Mouse (Mus musculus) forebrain, embryonic 10.5 days (tissue): ENCODE results near the gene Arl5b. TPM values are rescaled to one million over a fixed set of nuclear protein-coding genes. Genes with fewer than 3 reads are reported as not detected.

Source experiments
- DNase-seq: peaks from one replicate; pipeline ENCODE4 v3.0.0-alpha.2; 2017; ENCODE audit warnings: low spot score; ENCODE audit errors: extremely low spot score
- H3K27ac ChIP-seq: fragments of 300-500 bp; sonication (generic); 2 replicates; pipeline ENCODE4 v1.5.1; 2016; ENCODE audit warnings: mild to moderate bottlenecking
- H3K27me3 ChIP-seq: fragments of 300-500 bp; sonication (generic); 2 replicates; pipeline ENCODE4 v1.6.1; 2016; ENCODE audit warnings: mild to moderate bottlenecking; ENCODE audit not compliant: poor library complexity, severe bottlenecking
- H3K36me3 ChIP-seq: fragments of 300-500 bp; sonication (generic); replicated peaks from 2 replicates; pipeline ENCODE4 v1.6.1; 2016; ENCODE audit warnings: mild to moderate bottlenecking, moderate library complexity
- H3K4me1 ChIP-seq: fragments of 300-500 bp; sonication (generic); 2 replicates; pipeline ENCODE4 v1.6.1; 2016
- H3K4me3 ChIP-seq: fragments of 300-500 bp; sonication (generic); 2 replicates; pipeline ENCODE4 v1.5.1; 2016; ENCODE audit warnings: mild to moderate bottlenecking, moderate library complexity
- H3K9me3 ChIP-seq: fragments of 300-500 bp; sonication (generic); 2 replicates; pipeline ENCODE4 v1.6.1; 2016; ENCODE audit warnings: mild to moderate bottlenecking, moderate library complexity
- WGBS: fragments of 180-500 bp; shearing (Covaris S2); methylation state at CpG from one replicate; pipeline ENCODE4 v1.1.7; 2016; 5-methylcytosine and 5-hydroxymethylcytosine counted together
- polyA plus RNA-seq: library from polyadenylated mRNA; unstranded; fragments of >200 nt; fragmentation: Nextera tagmentation; extraction: Ambion mirVana; gene quantifications from 2 replicates; pipeline ENCODE4 v1.2.1, GENCODE M21; 2016

The Arl5b gene
- 48.0 and 51.9 TPM in 2 replicates for polyA plus RNA-seq

GRCm38 (mm10) chr2:15049117-15049873 lies at the start of gene Arl5b:
Gene Arl5b (plus strand): TSS chr2:15049395.
- DNase-seq, result peak; percentile 87
- Histone ChIP-seq H3K27ac (peak within 1 kb of the TSS; percentile 79), H3K36me3 (peaks cover 20% of the 10 kb centered on the region), H3K4me3 (peak within 1 kb of the TSS; percentile 63), H3K9me3 (no peaks in the 10 kb centered on the region), H3K4me1 (peaks cover 16% of the 10 kb centered on the region), H3K27me3 (no peaks in the 10 kb centered on the region)
- 9% methylated on average over 20 of the region's 20 CpGs for WGBS

- 90% methylated on average over 3 of the region's 3 CpGs for WGBS
- no peak for DNase-seq
Measured at GRCm38 (mm10) chr2:15007531-15007930, 41.7 kb upstream of the Arl5b start.

GRCm38 (mm10) chr2:15008072-15008471 lies 41.1 kb upstream of the Arl5b start:
- H3K4me3 ChIP-seq, result no peak overlapping the region
- H3K9me3 ChIP-seq, result peaks cover 6% of the 10 kb centered on the region; the same call in 1 of the 2 replicates
- H3K4me1 ChIP-seq, result no peaks in the 10 kb centered on the region
- 95% methylated on average over 1 of the region's 1 CpGs for WGBS
- no peak overlapping the region for H3K27ac ChIP-seq
- DNase-seq, result no peak
- H3K36me3 ChIP-seq, result peaks cover 34% of the 10 kb centered on the region
- no peaks in the 10 kb centered on the region for H3K27me3 ChIP-seq

More at GRCm38 (mm10) chr2:15007531-15007930, 41.7 kb upstream of the Arl5b start:
- H3K4me1 ChIP-seq, result no peaks in the 10 kb centered on the region
- peaks cover 34% of the 10 kb centered on the region for H3K36me3 ChIP-seq
- H3K9me3 ChIP-seq, result peaks cover 6% of the 10 kb centered on the region; the same call in 1 of the 2 replicates
- H3K27ac ChIP-seq, result no peak overlapping the region
- H3K4me3 ChIP-seq, result no peak overlapping the region
- H3K27me3 ChIP-seq, result no peaks in the 10 kb centered on the region

- H3K36me3 ChIP-seq, result peaks cover 19% of the 10 kb centered on the region
- 94% methylated on average over 3 of the region's 3 CpGs for WGBS
- no peaks in the 10 kb centered on the region for H3K9me3 ChIP-seq
- DNase-seq, result no peak
- no peak overlapping the region for H3K27ac ChIP-seq
- no peak overlapping the region for H3K4me3 ChIP-seq
- no peaks in the 10 kb centered on the region for H3K27me3 ChIP-seq
- no peaks in the 10 kb centered on the region for H3K4me1 ChIP-seq
Measured at GRCm38 (mm10) chr2:15026817-15027216, 22.4 kb upstream of the Arl5b start.

GRCm38 (mm10) chr2:15027816-15028215 lies 21.4 kb upstream of the Arl5b start:
- Histone ChIP-seq H3K4me1 (no peaks in the 10 kb centered on the region), H3K4me3 (no peak overlapping the region), H3K36me3 (peaks cover 23% of the 10 kb centered on the region), H3K27ac (no peak overlapping the region), H3K27me3 (no peaks in the 10 kb centered on the region), H3K9me3 (no peaks in the 10 kb centered on the region)
- no peak for DNase-seq
- WGBS, result 87% methylated on average over 1 of the region's 1 CpGs

GRCm38 (mm10) chr2:15038705-15039104 lies 10.5 kb upstream of the Arl5b start:
- peaks cover 35% of the 10 kb centered on the region for H3K36me3 ChIP-seq
- no peak overlapping the region for H3K27ac ChIP-seq
- 96% methylated on average over 6 of the region's 6 CpGs for WGBS
- no peaks in the 10 kb centered on the region for H3K9me3 ChIP-seq
- H3K4me3 ChIP-seq, result no peak overlapping the region
- H3K27me3 ChIP-seq, result no peaks in the 10 kb centered on the region
- no peaks in the 10 kb centered on the region for H3K4me1 ChIP-seq
- DNase-seq, result no peak

GRCm38 (mm10) chr2:15040326-15040725 lies 8.9 kb upstream of the Arl5b start:
- Histone ChIP-seq H3K27ac (no peak overlapping the region), H3K4me1 (no peaks in the 10 kb centered on the region), H3K27me3 (no peaks in the 10 kb centered on the region), H3K9me3 (no peaks in the 10 kb centered on the region), H3K36me3 (peaks cover 40% of the 10 kb centered on the region), H3K4me3 (no peak overlapping the region)
- DNase-seq, result no peak
- WGBS, result 66% methylated on average over 5 of the region's 5 CpGs

GRCm38 (mm10) chr2:15054496-15054895 lies 5.3 kb downstream of the Arl5b start:
- H3K36me3 ChIP-seq, result peaks cover 14% of the 10 kb centered on the region
- peak overlapping the region; percentile 84 for H3K4me3 ChIP-seq
- DNase-seq, result no peak
- no peaks in the 10 kb centered on the region for H3K27me3 ChIP-seq
- H3K4me1 ChIP-seq, result peaks cover 23% of the 10 kb centered on the region
- no peaks in the 10 kb centered on the region for H3K9me3 ChIP-seq
- peak overlapping the region; percentile 99 for H3K27ac ChIP-seq
- WGBS, result 20% methylated on average over 10 of the region's 10 CpGs

GRCm38 (mm10) chr2:15054945-15055637 lies 5.9 kb downstream of the Arl5b start, which contains the start of gene Nsun6:
Gene Nsun6 (minus strand): TSS chr2:15055069.
- no peaks in the 10 kb centered on the region for H3K9me3 ChIP-seq
- peaks cover 21% of the 10 kb centered on the region for H3K4me1 ChIP-seq
- H3K27ac ChIP-seq, result peak within 1 kb of the TSS; percentile 99
- peak; percentile 97 for DNase-seq
- H3K27me3 ChIP-seq, result no peaks in the 10 kb centered on the region
- peaks cover 16% of the 10 kb centered on the region for H3K36me3 ChIP-seq
- WGBS, result under 1% methylated on average over 75 of the region's 75 CpGs
- peak within 1 kb of the TSS; percentile 84 for H3K4me3 ChIP-seq

- peaks cover 21% of the 10 kb centered on the region for H3K4me1 ChIP-seq
- no peaks in the 10 kb centered on the region for H3K27me3 ChIP-seq
- peak overlapping the region; percentile 84 for H3K4me3 ChIP-seq
- H3K9me3 ChIP-seq, result no peaks in the 10 kb centered on the region
- no peak for DNase-seq
- peaks cover 23% of the 10 kb centered on the region for H3K36me3 ChIP-seq
- 1% methylated on average over 15 of the region's 15 CpGs for WGBS
- H3K27ac ChIP-seq, result peak overlapping the region; percentile 99
Measured at GRCm38 (mm10) chr2:15055741-15056151, 6.6 kb downstream of the Arl5b start.

GRCm38 (mm10) chr2:15058227-15058626 lies 9.0 kb downstream of the Arl5b start:
- Histone ChIP-seq H3K27me3 (no peaks in the 10 kb centered on the region), H3K36me3 (peaks cover 37% of the 10 kb centered on the region), H3K27ac (no peak overlapping the region), H3K9me3 (no peaks in the 10 kb centered on the region), H3K4me3 (no peak overlapping the region), H3K4me1 (peaks cover 21% of the 10 kb centered on the region)
- WGBS, result 96% methylated on average over 5 of the region's 5 CpGs
- no peak for DNase-seq

GRCm38 (mm10) chr2:15060856-15061255 lies 11.7 kb downstream of the Arl5b start:
- H3K9me3 ChIP-seq, result no peaks in the 10 kb centered on the region
- DNase-seq, result no peak
- H3K27me3 ChIP-seq, result no peaks in the 10 kb centered on the region
- H3K36me3 ChIP-seq, result peaks cover 50% of the 10 kb centered on the region
- H3K4me3 ChIP-seq, result no peak overlapping the region
- H3K27ac ChIP-seq, result no peak overlapping the region
- WGBS, result 95% methylated on average over 3 of the region's 3 CpGs
- H3K4me1 ChIP-seq, result peaks cover 25% of the 10 kb centered on the region

- no peak overlapping the region for H3K27ac ChIP-seq
- H3K9me3 ChIP-seq, result no peaks in the 10 kb centered on the region
- peaks cover 61% of the 10 kb centered on the region for H3K36me3 ChIP-seq
- DNase-seq, result no peak
- H3K4me1 ChIP-seq, result peaks cover 10% of the 10 kb centered on the region; the same call in 1 of the 2 replicates
- no peak overlapping the region for H3K4me3 ChIP-seq
- no peaks in the 10 kb centered on the region for H3K27me3 ChIP-seq
- 74% methylated on average over 1 of the region's 1 CpGs for WGBS
Measured at GRCm38 (mm10) chr2:15063815-15064214, 14.6 kb downstream of the Arl5b start.
